Mouse (Mus musculus) heart, postnatal 0 days (tissue): ENCODE results near the gene Tiam1. TPM values are rescaled to one million over a fixed set of nuclear protein-coding genes. Genes with fewer than 3 reads are reported as not detected.
A peak's percentile ranks its signal among the peaks of the same experiment; 100 is the strongest.

Experiments
- ATAC-seq: fragments of 200-750 bp; cut with Nextera tagmentation; 2 replicates; pipeline ENCODE4 v1.8.0; 2017; ENCODE audit warnings: low read depth, moderate number of reproducible peaks, moderate library complexity; ENCODE audit not compliant: insufficient read depth
- DNase-seq: peaks from one replicate; pipeline ENCODE4 v3.0.0-alpha.2; 2016; ENCODE audit warnings: low spot score
- H3K27ac ChIP-seq: fragments of 300-500 bp; sonication (generic); 2 replicates; pipeline ENCODE4 v1.5.1; 2014; ENCODE audit warnings: low read depth, mild to moderate bottlenecking
- H3K27me3 ChIP-seq: fragments of 300-500 bp; sonication (generic); 2 replicates; pipeline ENCODE4 v1.6.1; 2014; ENCODE audit warnings: low read length, mixed read lengths; ENCODE audit not compliant: control insufficient read depth, insufficient read depth
- H3K36me3 ChIP-seq: fragments of 300-500 bp; sonication (generic); replicated peaks from 2 replicates; pipeline ENCODE4 v1.6.1; 2014; ENCODE audit warnings: low read length, mixed read lengths; ENCODE audit not compliant: control insufficient read depth, insufficient read depth
- H3K4me1 ChIP-seq: fragments of 300-500 bp; sonication (generic); 2 replicates; pipeline ENCODE4 v1.6.1; 2014; ENCODE audit warnings: antibody characterized with exemption; ENCODE audit not compliant: control insufficient read depth, insufficient read depth
- H3K4me2 ChIP-seq: fragments of 300-500 bp; sonication (generic); 2 replicates; pipeline ENCODE4 v1.6.1; 2014; ENCODE audit warnings: low read depth, mild to moderate bottlenecking, low read length, moderate library complexity
- H3K4me3 ChIP-seq: fragments of 300-500 bp; sonication (generic); 2 replicates; pipeline ENCODE4 v1.5.1; 2014; ENCODE audit warnings: low read depth, low read length
- H3K9ac ChIP-seq: fragments of 300-500 bp; sonication (generic); replicated peaks from 2 replicates; pipeline ENCODE4 v1.6.1; 2014; ENCODE audit warnings: low read depth, low read length, mixed read lengths
- H3K9me3 ChIP-seq: fragments of 300-500 bp; sonication (generic); replicated peaks from 2 replicates; pipeline ENCODE4 v1.6.1; 2016; ENCODE audit warnings: low read length; ENCODE audit not compliant: control insufficient read depth
- CTCF ChIP-seq: IDR thresholded peaks from 2 replicates; pipeline ENCODE4 v1.5.1; 2016; ENCODE audit warnings: antibody characterized with exemption, control low read depth, low read depth
- EP300 ChIP-seq: IDR thresholded peaks from 2 replicates; pipeline ENCODE4 v1.6.1; 2016; ENCODE audit warnings: antibody characterized with exemption, low read depth
- WGBS: fragments of 180-500 bp; shearing (Covaris S2); extraction: QIAGEN DNeasy Blood & Tissue Kit; methylation state at CpG from one replicate; pipeline ENCODE4 v1.1.7; 2014; 5-methylcytosine and 5-hydroxymethylcytosine counted together
- polyA plus RNA-seq: library from polyadenylated mRNA; unstranded; fragments of >200 nt; fragmentation: Nextera tagmentation; extraction: Ambion mirVana; gene quantifications from 2 replicates; pipeline ENCODE4 v1.2.1, GENCODE M21; 2015
- total RNA-seq: library from RNA; depleted of rRNA; stranded (reverse); fragments of >200 nt; gene quantifications from 2 replicates; pipeline ENCODE4 v1.2.3, GENCODE M21; 2014; ENCODE audit warnings: low replicate concordance

The Tiam1 gene
- total and polyA plus RNA-seq, 2 experiments from 2014 or later, result 2.6 to 3.6 TPM

GRCm38 (mm10) chr16:89898299-89898625 lies 245.3 kb downstream of the Tiam1 start:
- Histone ChIP-seq H3K4me2 (no peak overlapping the region), H3K9me3 (no peaks in the 10 kb centered on the region), H3K36me3 (no peaks in the 10 kb centered on the region), H3K27me3 (no peaks in the 10 kb centered on the region), H3K9ac (no peak overlapping the region), H3K4me3 (no peak overlapping the region), H3K4me1 (no peaks in the 10 kb centered on the region), H3K27ac (no peak overlapping the region)
- no peak for DNase-seq
- ATAC-seq, result no peak
- 85% methylated on average over 14 of the region's 14 CpGs for WGBS
- no peak for TF ChIP-seq CTCF
- no peak for TF ChIP-seq EP300

DNA sequence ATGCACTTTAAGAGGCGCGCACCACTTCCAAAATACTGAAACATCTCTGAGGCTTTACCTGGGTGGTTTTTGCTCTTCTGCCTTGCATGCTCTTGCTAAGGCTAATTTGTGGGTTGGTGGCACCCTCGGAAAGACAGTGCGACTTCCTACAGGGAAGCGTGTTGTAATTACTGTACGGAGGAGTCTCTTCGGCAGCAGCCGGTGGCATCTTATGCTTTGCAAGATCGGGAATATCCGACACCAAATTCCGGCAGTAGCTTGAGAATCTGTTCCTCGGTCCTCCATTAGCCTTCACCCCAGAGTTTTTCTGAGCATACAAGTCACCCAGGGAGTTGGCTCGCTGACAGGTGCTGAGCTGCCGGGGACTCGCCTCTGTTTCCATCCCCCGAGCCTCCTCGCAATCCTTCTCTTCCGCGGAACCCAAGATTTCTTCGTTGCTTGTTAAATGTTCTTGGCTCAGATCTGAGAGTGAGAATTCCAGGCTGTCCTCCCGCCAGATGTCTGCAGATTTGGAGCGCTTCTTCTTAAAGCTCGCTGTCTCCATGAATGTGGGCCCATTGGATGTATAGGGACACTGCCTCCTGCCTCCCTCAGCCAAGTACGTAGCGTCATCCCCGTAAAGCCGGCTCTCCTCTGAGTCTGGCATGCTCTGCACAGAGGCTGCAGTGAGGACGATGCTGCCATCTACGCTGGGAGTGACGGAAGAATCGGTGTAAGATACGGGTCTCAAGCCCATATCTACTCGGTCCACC lies 245.8 kb downstream of the Tiam1 start:
- Histone ChIP-seq H3K27ac (no peak overlapping the region), H3K27me3 (no peaks in the 10 kb centered on the region), H3K4me1 (no peaks in the 10 kb centered on the region), H3K4me3 (no peak overlapping the region), H3K4me2 (no peak overlapping the region), H3K9me3 (no peaks in the 10 kb centered on the region), H3K36me3 (no peaks in the 10 kb centered on the region), H3K9ac (no peak overlapping the region)
- DNase-seq, result no peak
- ATAC-seq, result no peak
- TF ChIP-seq EP300 (no peak), CTCF (no peak)
- WGBS, result 84% methylated on average over 33 of the region's 33 CpGs

- no peaks in the 10 kb centered on the region for H3K4me1 ChIP-seq
- no peak for TF ChIP-seq CTCF
- no peak for TF ChIP-seq EP300
- DNase-seq (no peak), ATAC-seq (no peak)
- no peaks in the 10 kb centered on the region for H3K27me3 ChIP-seq
- no peaks in the 10 kb centered on the region for H3K36me3 ChIP-seq
- no peak overlapping the region for H3K4me3 ChIP-seq
- no peak overlapping the region for H3K4me2 ChIP-seq
- no peaks in the 10 kb centered on the region for H3K9me3 ChIP-seq
- no peak overlapping the region for H3K27ac ChIP-seq
- 67% methylated on average over 20 of the region's 20 CpGs for WGBS
- no peak overlapping the region for H3K9ac ChIP-seq
These were observed 246.6 kb downstream of the Tiam1 start for GRCm38 (mm10) chr16:89896885-89897546.

DNA sequence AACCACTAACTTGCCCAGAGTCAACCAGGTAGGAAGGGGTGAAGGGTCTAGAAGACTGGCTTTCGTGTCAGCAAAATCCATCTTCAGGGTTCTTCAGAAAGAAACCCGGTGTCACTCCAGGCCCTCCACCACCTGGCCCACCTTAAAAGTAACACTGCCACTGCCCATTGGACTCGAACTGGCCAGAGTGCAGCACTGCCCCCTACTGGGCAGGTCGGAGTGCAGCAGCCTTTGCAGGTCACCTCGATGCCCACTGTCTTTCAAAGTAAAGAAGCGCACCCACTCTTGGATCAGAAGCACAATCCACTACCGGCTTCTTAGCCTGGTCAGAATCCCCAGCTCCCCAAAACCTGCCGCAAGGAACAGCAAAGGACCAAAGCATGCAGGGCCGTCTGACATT lies 247.2 kb downstream of the Tiam1 start:
- DNase-seq, result no peak
- WGBS, result 77% methylated on average over 9 of the region's 9 CpGs
- H3K4me1 ChIP-seq, result no peaks in the 10 kb centered on the region

DNA sequence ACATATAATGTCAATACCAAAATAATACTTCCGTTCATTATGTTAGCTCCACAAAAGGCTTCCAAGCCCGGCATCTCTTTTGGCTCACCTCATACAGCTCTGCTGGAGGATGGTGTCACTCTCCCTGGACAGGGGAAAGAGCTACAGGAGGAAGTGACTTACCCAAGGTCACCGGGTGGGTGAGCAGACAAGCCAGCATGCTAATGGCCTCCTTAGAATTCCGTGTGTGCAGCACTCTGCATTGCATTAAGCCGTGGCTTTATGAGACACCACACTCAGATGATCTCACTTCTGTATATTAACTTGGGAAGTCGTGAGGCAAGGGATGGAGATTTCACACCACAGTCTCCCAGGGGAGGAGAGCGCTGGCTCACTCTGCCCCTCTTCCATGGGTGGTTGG lies 248.3 kb downstream of the Tiam1 start:
- Histone ChIP-seq H3K27ac (no peak overlapping the region), H3K9me3 (no peaks in the 10 kb centered on the region), H3K27me3 (no peaks in the 10 kb centered on the region), H3K9ac (no peak overlapping the region), H3K4me3 (no peak overlapping the region), H3K36me3 (no peaks in the 10 kb centered on the region), H3K4me1 (peaks cover 3% of the 10 kb centered on the region; the same call in 1 of the 2 replicates), H3K4me2 (no peak overlapping the region)
- ATAC-seq (no peak), DNase-seq (no peak)
- TF ChIP-seq CTCF, result no peak
- no peak for TF ChIP-seq EP300
- WGBS, result 73% methylated on average over 7 of the region's 7 CpGs

More for the DNA sequence above, 247.2 kb downstream of the Tiam1 start:
- Histone ChIP-seq H3K9ac (no peak overlapping the region), H3K4me3 (no peak overlapping the region), H3K27me3 (no peaks in the 10 kb centered on the region), H3K27ac (no peak overlapping the region), H3K9me3 (no peaks in the 10 kb centered on the region), H3K4me2 (no peak overlapping the region), H3K36me3 (no peaks in the 10 kb centered on the region)
- peak; percentile 31; the same call in 1 of the 2 replicates for TF ChIP-seq CTCF
- TF ChIP-seq EP300, result no peak
- no peak for ATAC-seq

DNA sequence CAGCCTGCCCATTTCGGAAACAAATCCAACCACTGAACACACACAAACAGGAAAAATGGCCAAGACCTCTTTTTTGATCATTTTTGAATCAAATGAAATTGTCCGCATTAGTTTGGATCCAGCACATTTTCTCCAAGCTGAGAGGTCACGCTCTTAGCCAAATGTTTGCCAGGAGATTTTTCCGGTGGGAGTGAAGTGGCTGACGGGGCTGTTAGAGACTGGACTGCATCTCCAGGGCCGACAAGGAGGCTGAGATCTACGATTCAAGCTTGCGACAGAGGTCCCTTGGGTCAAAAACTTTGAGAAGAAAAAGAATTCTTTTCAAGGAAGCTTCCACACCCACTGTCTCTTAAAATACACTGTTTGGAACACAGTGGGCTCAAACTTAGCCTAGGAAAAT lies 248.8 kb downstream of the Tiam1 start:
- H3K4me2 ChIP-seq, result no peak overlapping the region
- H3K27ac ChIP-seq, result no peak overlapping the region
- TF ChIP-seq EP300 (no peak), CTCF (no peak)
- DNase-seq (no peak), ATAC-seq (no peak)
- peaks cover 7% of the 10 kb centered on the region for H3K4me1 ChIP-seq
- WGBS, result 59% methylated on average over 8 of the region's 8 CpGs
- H3K27me3 ChIP-seq, result no peaks in the 10 kb centered on the region
- H3K36me3 ChIP-seq, result no peaks in the 10 kb centered on the region
- H3K4me3 ChIP-seq, result no peak overlapping the region
- H3K9ac ChIP-seq, result no peak overlapping the region
- no peaks in the 10 kb centered on the region for H3K9me3 ChIP-seq
